Mouse (Mus musculus) olfactory bulb, adult 2 months (tissue): Measurements from ENCODE around the gene Pla1a.

ENCODE experiments used
- CTCF ChIP-seq: fragments of 200-500 bp; IDR thresholded peaks from 2 replicates; pipeline ENCODE4 v1.5.1; 2012; ENCODE audit warnings: low read depth, mild to moderate bottlenecking, low read length, moderate library complexity; ENCODE audit not compliant: insufficient read depth
- POLR2A ChIP-seq: fragments of 200-500 bp; IDR thresholded peaks from 2 replicates; pipeline ENCODE4 v1.6.1; 2012; ENCODE audit warnings: mild to moderate bottlenecking, low read depth, low read length, moderate library complexity; ENCODE audit not compliant: insufficient read depth

GRCm38 (mm10) chr16:38371705-38372296, 61.1 kb downstream of the Pla1a start:
- TF ChIP-seq POLR2A (no peak), CTCF (no peak)
